Mouse (Mus musculus) midbrain, embryonic 10.5 days (tissue): ENCODE measurements around the gene Dnajb5. TPM values are rescaled to one million over a fixed set of nuclear protein-coding genes. Genes with fewer than 3 reads are reported as not detected.

Experiments used
- DNase-seq: peaks from one replicate; pipeline ENCODE4 v3.0.0-alpha.2; 2017; ENCODE audit warnings: low spot score
- H3K27ac ChIP-seq: fragments of 300-500 bp; sonication (generic); replicated peaks from 2 replicates; pipeline ENCODE4 v1.5.1; 2016; ENCODE audit warnings: mild to moderate bottlenecking
- H3K27me3 ChIP-seq: fragments of 300-500 bp; sonication (generic); 2 replicates; pipeline ENCODE4 v1.6.1; 2016; ENCODE audit warnings: low read depth, mild to moderate bottlenecking; ENCODE audit not compliant: poor library complexity, severe bottlenecking
- H3K36me3 ChIP-seq: fragments of 300-500 bp; sonication (generic); 2 replicates; pipeline ENCODE4 v1.6.1; 2016; ENCODE audit warnings: mild to moderate bottlenecking, moderate library complexity
- H3K4me1 ChIP-seq: fragments of 300-500 bp; sonication (generic); 2 replicates; pipeline ENCODE4 v1.6.1; 2016
- H3K4me3 ChIP-seq: fragments of 300-500 bp; sonication (generic); 2 replicates; pipeline ENCODE4 v1.5.1; 2016; ENCODE audit warnings: mild to moderate bottlenecking, moderate library complexity
- H3K9me3 ChIP-seq: fragments of 300-500 bp; sonication (generic); replicated peaks from 2 replicates; pipeline ENCODE4 v1.6.1; 2016; ENCODE audit warnings: mild to moderate bottlenecking
- WGBS: fragments of 180-500 bp; shearing (Covaris S2); methylation state at CpG from one replicate; pipeline ENCODE4 v1.1.7; 2016; 5-methylcytosine and 5-hydroxymethylcytosine counted together
- polyA plus RNA-seq: library from polyadenylated mRNA; unstranded; fragments of >200 nt; fragmentation: Nextera tagmentation; extraction: Ambion mirVana; gene quantifications from 2 replicates; pipeline ENCODE4 v1.2.1, GENCODE M21; 2016

Gene Dnajb5
- polyA plus RNA-seq, 1 experiment from 2014 or later = 14.9 TPM

DNA sequence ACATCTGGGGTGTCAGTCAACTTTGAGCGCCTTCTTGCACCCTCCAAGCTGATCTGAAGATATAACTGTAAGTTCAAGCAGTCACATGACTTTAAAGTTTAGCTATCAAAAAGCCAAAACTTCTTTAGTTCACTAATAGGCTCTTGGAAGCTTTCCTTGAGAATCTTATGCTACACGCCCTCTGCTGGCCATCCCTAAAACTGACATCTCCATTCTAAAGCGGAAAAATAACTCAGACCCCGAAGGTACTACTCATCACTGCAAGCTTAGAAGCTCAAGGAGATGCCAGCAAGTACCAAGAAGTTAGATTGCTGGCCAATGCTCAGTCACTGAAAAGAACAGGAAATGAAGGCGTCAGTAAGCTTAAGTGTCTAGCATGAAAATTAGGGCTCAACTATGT lies 3.7 kb upstream of the Dnajb5 start:
- Histone ChIP-seq H3K27ac (0 out of 2 replicates have a peak overlapping the region, but pooled peaks have one; percentile 2), H3K9me3 (no peaks in the 10 kb centered on the region), H3K4me3 (no peak overlapping the region), H3K36me3 (no peaks in the 10 kb centered on the region), H3K4me1 (peaks cover 51% of the 10 kb centered on the region), H3K27me3 (peaks cover 15% of the 10 kb centered on the region)
- DNase-seq = peak; percentile 69
- 10% methylated on average over 5 of the region's 5 CpGs for WGBS

GRCm38 (mm10) chr4:42946733-42947290 lies 2.8 kb upstream of the Dnajb5 start:
- 42% methylated on average over 10 of the region's 10 CpGs for WGBS
- Histone ChIP-seq H3K4me1 (peaks cover 59% of the 10 kb centered on the region), H3K36me3 (no peaks in the 10 kb centered on the region), H3K4me3 (peak overlapping the region; percentile 29; the same call in 1 of the 2 replicates), H3K27ac (0 out of 2 replicates have a peak overlapping the region, but pooled peaks have one; percentile 2), H3K27me3 (peaks cover 15% of the 10 kb centered on the region), H3K9me3 (no peaks in the 10 kb centered on the region)
- peak; percentile 84 for DNase-seq

GRCm38 (mm10) chr4:42948527-42948926 lies 1.1 kb upstream of the Dnajb5 start:
- Histone ChIP-seq H3K4me1 (peaks cover 77% of the 10 kb centered on the region), H3K27ac (peak overlapping the region; percentile 98; the same call in 1 of the 2 replicates), H3K36me3 (0 out of 2 replicates have a peak, but pooled peaks cover 8% of the 10 kb centered on the region), H3K27me3 (peaks cover 15% of the 10 kb centered on the region), H3K4me3 (0 out of 2 replicates have a peak overlapping the region, but pooled peaks have one; percentile 93), H3K9me3 (no peaks in the 10 kb centered on the region)
- no peak for DNase-seq
- WGBS = 50% methylated on average over 13 of the region's 13 CpGs

- H3K27ac ChIP-seq = peak overlapping the region; percentile 98
- H3K27me3 ChIP-seq = peaks cover 15% of the 10 kb centered on the region
- H3K9me3 ChIP-seq = no peaks in the 10 kb centered on the region
- 0 out of 2 replicates have a peak, but pooled peaks cover 12% of the 10 kb centered on the region for H3K36me3 ChIP-seq
- 15% methylated on average over 14 of the region's 14 CpGs for WGBS
- H3K4me1 ChIP-seq = peaks cover 83% of the 10 kb centered on the region
- H3K4me3 ChIP-seq = peak overlapping the region; percentile 93
- no peak for DNase-seq
Measured at GRCm38 (mm10) chr4:42949051-42949675, 451 bp upstream of the Dnajb5 start.

DNA sequence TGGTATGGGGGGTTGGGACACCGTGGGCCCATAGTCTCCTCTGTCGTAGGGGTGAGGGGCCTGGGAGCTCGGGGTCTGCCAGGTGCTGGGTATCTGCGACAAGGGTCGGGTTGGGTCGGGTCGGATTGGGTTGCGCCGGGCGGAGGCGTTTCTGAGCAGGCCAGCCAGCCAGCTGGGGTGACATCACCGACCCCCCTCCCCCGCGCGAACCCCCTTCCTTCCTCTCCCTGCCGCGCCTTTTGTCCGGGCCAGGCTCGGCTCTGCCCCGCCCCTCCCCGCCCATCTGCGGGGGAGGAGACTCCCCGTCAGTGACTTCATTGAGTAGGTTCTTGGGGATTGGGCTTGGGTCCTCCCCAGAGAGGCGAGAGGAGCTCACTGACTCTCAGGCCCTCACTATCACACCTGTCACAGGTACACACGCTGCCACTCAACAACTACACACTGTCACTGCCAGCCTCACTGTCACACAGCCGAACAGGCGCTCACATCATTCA lies 498 bp downstream of the Dnajb5 start:
- H3K9me3 ChIP-seq = no peaks in the 10 kb centered on the region
- H3K36me3 ChIP-seq = peaks cover 19% of the 10 kb centered on the region
- WGBS = 2% methylated on average over 26 of the region's 27 CpGs
- H3K27me3 ChIP-seq = peaks cover 15% of the 10 kb centered on the region
- DNase-seq = peak; percentile 89
- H3K4me1 ChIP-seq = peaks cover 91% of the 10 kb centered on the region
- H3K4me3 ChIP-seq = peak overlapping the region; percentile 93
- H3K27ac ChIP-seq = peak overlapping the region; percentile 98

DNA sequence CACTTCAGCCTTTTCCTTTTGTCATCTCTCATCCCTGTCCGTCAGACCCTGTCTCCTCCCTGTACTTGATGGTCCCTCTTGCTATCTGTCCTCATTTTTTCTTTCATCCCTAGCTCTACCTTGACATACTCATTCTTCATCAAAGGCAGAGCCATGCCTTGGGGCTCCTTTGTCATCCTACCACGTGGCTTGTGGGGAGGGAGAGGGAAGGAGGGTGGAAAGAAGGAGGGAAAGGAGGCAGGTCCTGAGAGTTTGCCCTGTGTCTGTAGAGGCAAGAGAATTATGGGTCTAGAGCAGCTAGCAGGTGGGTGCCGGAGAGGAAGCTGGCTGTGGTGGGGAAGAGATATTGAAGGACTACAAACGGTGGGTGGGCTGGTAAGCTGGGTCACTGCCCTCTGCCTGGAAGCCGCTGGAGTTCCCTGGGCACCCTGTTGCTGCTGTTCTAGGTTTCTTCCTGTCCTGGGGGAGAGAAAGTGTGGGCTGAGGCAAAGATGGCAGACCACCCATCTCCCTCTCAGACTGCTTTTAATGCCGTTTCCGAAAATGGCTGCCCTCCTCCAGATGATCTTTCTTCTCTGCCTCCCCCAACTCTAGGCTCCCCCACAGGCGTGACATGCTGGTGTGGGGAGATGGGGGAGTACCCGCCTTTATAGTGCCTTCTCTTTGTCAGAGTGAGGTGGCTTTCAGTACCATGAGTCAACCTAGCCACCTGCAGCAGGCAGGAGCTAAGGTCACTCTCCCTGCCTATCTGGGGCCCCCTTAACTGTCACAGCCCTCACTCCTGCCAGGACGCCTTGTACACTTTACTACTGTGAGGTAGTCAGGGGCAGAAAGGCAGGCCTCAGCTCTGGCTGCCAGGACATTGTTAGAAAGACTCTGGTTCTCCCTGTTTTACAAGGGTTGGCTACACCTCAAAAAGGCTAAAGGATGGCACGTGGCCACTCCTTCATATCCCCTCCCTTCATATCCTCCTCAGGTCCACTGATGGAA lies 1.9 kb downstream of the Dnajb5 start:
- Histone ChIP-seq H3K36me3 (peaks cover 29% of the 10 kb centered on the region), H3K27ac (peak overlapping the region; percentile 63), H3K4me1 (peaks cover 81% of the 10 kb centered on the region), H3K27me3 (peaks cover 15% of the 10 kb centered on the region), H3K9me3 (no peaks in the 10 kb centered on the region), H3K4me3 (peak overlapping the region; percentile 93)
- DNase-seq = no peak
- WGBS = 68% methylated on average over 11 of the region's 11 CpGs

DNA sequence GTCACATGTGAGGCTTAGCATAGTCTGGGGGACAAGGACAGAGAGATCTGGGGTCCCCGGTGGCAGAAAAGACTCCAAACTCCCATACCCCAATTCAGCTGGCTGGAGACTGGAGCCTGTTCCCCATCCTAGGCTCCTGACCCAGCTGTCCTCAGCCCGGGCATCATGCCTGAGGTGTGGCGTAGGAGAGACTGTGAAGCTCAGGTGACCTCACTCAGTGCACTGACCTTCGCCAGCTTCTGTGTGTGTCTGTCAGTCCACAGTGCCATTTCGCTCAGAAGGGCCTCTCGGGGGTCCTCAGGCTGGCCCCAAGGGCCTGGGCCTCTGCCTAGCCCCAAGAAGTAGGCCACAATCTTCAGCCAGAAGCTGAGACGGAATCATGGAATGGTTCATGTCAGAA lies 2.9 kb downstream of the Dnajb5 start:
- 88% methylated on average over 7 of the region's 7 CpGs for WGBS
- H3K4me1 ChIP-seq = peaks cover 71% of the 10 kb centered on the region
- H3K36me3 ChIP-seq = peaks cover 40% of the 10 kb centered on the region
- peak overlapping the region; percentile 78 for H3K27ac ChIP-seq
- peaks cover 11% of the 10 kb centered on the region for H3K27me3 ChIP-seq
- no peaks in the 10 kb centered on the region for H3K9me3 ChIP-seq
- H3K4me3 ChIP-seq = 0 out of 2 replicates have a peak overlapping the region, but pooled peaks have one; percentile 31
- no peak for DNase-seq

- H3K9me3 ChIP-seq = no peaks in the 10 kb centered on the region
- peaks cover 61% of the 10 kb centered on the region for H3K4me1 ChIP-seq
- 17% methylated on average over 10 of the region's 10 CpGs for WGBS
- peaks cover 50% of the 10 kb centered on the region for H3K36me3 ChIP-seq
- H3K27ac ChIP-seq = peak overlapping the region; percentile 78
- H3K27me3 ChIP-seq = peaks cover under 1% of the 10 kb centered on the region
- peak overlapping the region; percentile 31 for H3K4me3 ChIP-seq
- peak; percentile 31 for DNase-seq
Measured at GRCm38 (mm10) chr4:42953435-42954094, 4.0 kb downstream of the Dnajb5 start.

DNA sequence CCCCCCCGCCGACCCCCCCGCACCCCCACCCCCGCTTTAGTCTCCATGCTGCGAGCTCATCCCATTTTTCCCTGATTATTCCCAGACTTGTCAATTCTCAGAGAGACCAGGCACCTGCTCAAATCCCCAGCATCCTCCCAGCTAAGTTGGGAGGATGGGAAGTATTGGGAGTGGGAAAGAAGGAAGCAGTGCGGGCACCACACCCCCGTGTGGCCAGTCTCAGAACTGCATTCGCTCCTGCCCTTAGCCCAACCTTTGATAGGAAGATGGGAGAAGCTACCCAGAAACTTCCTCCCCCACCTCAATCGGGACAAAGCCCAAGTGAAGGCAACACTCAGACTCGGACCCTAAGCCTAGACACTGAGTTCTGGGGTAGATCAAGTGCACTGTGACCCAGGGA lies 4.7 kb downstream of the Dnajb5 start:
- Histone ChIP-seq H3K9me3 (no peaks in the 10 kb centered on the region), H3K4me3 (peak overlapping the region; percentile 31; the same call in 1 of the 2 replicates), H3K36me3 (peaks cover 52% of the 10 kb centered on the region), H3K27ac (peak overlapping the region; percentile 78), H3K27me3 (no peaks in the 10 kb centered on the region; the same call in 1 of the 2 replicates), H3K4me1 (peaks cover 53% of the 10 kb centered on the region)
- 8% methylated on average over 10 of the region's 10 CpGs for WGBS
- DNase-seq = peak; percentile 76

DNA sequence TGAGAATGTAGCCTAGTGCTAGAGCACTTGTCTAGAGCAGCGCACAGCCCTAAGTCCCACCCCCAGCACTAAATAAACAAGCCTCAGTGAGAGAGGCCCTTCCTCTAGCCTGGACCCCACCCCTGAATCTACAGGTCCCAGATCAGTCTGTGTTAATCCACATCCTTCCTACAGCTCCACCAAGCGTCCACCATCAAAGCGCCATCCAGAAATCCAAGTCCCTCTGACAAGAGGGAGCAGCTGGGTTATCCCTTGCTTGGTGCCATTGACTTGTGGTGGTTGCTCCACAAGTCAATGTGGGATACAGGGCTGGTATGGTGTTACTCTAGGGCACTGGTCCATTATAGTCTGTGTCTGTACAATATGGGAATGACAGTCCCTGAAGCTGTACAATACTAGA lies 5.6 kb downstream of the Dnajb5 start:
- Histone ChIP-seq H3K4me1 (peaks cover 47% of the 10 kb centered on the region), H3K27me3 (no peaks in the 10 kb centered on the region; the same call in 1 of the 2 replicates), H3K4me3 (no peak overlapping the region), H3K9me3 (no peaks in the 10 kb centered on the region), H3K27ac (no peak overlapping the region), H3K36me3 (peaks cover 52% of the 10 kb centered on the region)
- WGBS = 89% methylated on average over 3 of the region's 3 CpGs
- no peak for DNase-seq

GRCm38 (mm10) chr4:42956581-42956980 lies 7.0 kb downstream of the Dnajb5 start:
- Histone ChIP-seq H3K9me3 (no peaks in the 10 kb centered on the region), H3K27ac (no peak overlapping the region), H3K27me3 (no peaks in the 10 kb centered on the region; the same call in 1 of the 2 replicates), H3K4me3 (no peak overlapping the region), H3K36me3 (peaks cover 52% of the 10 kb centered on the region), H3K4me1 (peaks cover 34% of the 10 kb centered on the region)
- WGBS = 93% methylated on average over 17 of the region's 17 CpGs
- no peak for DNase-seq

DNA sequence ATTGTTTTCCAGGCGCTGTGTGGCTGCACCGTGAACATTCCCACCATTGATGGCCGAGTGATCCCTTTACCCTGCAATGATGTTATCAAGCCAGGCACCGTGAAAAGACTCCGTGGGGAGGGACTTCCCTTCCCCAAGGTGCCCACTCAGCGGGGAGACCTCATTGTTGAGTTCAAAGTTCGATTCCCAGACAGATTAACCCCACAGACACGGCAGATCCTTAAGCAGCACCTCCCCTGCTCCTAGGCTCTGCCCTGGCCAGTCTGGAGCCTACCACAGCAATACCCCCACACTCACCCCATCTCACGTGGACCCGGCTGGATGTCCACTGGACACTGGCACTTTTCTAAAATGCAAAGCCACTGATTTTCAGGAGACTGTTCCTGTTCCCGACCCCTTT lies 7.7 kb downstream of the Dnajb5 start:
- 79% methylated on average over 11 of the region's 11 CpGs for WGBS
- peaks cover 26% of the 10 kb centered on the region for H3K4me1 ChIP-seq
- no peaks in the 10 kb centered on the region for H3K9me3 ChIP-seq
- no peak overlapping the region for H3K27ac ChIP-seq
- H3K4me3 ChIP-seq = no peak overlapping the region
- DNase-seq = no peak
- no peaks in the 10 kb centered on the region for H3K27me3 ChIP-seq
- peaks cover 52% of the 10 kb centered on the region for H3K36me3 ChIP-seq
